Mouse (Mus musculus) fat pad, adult 2 months (tissue): ENCODE data around the gene Trpm6.
"Not testable (repeated sequence)": the region's sequence is repeated elsewhere in the genome, so short reads cannot be mapped to it uniquely, and the experiment has no call there.

ENCODE experiments used
- DNase-seq: peaks from one replicate; pipeline ENCODE4 v3.0.0-alpha.2; 2011; ENCODE audit warnings: low read depth, low spot score; ENCODE audit errors: extremely low read depth

The Trpm6 gene

DNA sequence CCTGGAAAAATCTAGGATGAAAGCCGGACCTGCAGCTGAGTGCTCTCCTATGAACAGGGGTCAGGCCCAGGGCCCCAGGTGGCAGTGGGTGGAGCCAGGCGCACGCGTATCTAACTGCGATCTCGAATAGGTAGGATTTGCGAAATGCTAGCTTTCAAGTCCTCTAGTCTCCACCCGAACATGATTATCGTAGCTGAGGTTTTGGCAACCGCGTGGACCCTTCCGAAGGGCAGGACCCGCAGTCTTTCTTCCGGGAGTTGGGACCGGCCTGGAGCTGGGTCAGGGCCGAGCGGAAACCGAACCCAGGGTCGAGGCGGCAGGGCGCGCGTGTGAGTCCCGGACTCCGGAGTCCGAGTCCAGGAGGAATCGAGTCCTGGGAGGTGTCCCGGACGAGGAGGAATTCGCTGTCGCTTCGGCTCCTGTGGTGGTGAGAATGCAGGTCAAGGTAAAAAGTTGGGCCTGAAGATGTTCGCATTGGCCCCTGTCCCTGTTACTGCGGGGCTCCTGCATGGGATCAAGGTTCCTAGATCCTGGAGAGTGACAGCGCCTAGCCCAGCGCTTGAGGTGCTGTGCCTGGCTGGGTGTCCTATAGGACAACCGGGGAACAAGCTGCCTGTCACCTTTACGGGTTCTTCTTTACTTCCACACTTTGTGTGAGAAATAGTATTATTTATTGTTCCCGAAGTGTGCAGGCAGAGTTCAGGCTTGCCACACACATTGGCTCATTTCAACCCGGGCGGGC lies at the start of gene Trpm6:
Trpm6 (plus strand) TSS at position 386 of the 742 bp plus-strand sequence.
- no peak for DNase-seq

DNA sequence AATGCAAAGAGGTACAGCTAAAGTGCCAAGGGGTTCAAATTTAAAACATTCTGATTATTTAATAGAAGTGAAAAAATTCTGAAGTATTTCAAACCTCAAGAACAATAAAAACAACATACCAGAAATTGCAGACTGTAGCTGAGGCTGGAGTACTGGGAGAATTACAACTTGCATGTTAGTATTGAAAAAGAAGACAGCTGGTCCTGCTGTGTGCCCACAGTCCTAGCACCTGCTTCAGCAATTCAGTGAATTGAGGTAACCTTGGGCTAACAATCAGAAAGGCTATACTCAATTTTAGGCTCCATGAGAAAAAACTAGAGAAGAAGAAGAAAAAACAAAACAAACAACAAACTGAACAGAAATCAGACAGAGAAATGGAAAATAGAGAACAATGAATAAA lies 41.7 kb upstream of the Trpm6 start:
- DNase-seq = no peak

DNA sequence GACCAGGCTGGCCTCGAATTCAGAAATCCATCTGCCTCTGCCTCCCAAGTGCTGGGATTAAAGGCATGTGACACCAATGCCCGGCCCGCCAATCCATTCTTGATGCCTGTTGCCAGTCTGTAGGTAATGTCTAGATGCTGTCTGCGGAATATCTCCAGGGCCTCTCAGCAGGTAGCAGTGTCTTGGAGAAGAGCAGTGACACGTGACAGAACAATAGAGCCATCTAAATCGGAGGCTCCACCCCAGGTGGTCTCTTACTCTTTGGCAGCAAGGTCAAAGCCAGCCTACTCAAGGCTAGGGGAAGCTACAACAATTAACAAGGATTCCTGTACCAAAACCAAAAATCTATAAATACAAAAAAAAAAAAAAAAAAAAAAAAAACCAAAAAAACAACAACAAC lies 38.9 kb upstream of the Trpm6 start:
- no peak for DNase-seq

DNA sequence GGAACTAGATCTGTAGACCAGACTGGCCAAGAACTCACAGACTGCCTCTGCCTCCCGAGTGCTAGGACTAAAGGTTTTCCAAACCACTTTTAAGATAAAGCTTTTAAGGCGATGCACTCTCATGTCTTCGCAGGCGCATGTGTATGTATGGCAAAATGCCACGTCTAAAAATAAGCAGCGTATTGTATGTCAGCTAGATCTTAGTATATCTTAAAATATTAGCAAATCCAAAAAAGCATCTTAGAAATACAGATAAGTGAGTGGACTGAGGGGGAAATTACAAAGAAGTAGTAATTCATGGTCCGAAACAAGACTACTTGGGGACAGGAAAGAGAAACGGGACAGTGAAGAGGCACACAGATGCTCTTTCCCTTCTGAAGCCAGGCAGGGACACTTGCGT lies 38.2 kb upstream of the Trpm6 start:
- no peak for DNase-seq

DNA sequence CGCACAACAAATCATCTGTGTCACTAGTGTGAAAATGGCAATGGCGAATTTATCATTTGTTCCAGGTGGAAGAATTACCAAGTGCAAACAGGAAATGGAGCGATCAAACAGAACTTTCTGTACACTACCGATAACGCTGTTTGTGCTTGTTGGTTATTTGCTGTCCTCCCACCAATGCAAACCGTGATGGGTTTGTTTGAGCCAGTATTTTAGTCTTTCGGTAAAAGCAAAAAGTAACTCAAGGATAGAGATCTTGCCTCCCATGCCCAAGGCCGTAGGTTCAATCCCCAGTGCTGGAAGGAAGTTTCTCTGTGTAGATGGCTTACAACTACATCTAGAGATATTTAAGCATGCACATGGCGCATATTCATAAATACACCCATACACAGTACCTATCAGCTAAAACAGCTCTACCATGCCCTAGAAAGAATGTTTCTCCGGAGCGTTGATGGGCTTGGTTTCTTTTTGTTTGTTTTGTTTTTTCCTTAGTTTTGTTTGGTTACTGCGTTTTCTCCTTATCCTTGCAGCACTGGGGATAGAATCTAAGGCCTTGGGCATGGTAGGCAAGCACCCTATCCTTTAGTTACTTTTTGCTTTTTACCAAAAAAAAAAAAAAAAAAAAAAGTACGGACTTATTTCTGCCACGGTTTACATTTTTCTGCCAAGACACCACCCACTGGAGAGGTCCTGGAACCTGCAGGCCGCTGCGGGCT lies 37.5 kb upstream of the Trpm6 start:
- DNase-seq = no peak

DNA sequence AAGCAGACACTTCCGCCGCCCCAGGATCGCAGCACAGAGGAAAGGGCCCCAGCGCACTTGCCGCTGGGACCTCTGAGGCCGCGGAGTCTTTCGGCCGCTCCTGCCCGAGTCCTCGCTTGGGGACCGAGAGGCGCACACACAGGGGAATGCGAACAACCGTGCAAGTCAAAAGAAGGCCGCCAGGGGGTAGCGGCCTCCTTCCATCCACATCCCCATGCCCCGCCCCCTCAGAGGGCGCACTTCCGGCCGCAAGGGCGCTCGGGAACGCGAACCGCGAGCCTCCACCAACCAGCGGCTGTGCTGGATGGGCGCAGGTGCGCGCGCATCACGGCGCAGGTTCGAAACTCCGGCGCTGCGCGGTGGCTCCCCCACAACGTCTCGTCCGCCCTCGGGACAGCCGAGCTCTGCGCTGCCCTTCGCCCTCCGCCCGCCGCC lies 36.9 kb upstream of the Trpm6 start, which contains the start of gene D030056L22Rik:
D030056L22Rik (plus strand) TSS at position 328 of the 435 bp plus-strand sequence.
- DNase-seq = peak; percentile 33

DNA sequence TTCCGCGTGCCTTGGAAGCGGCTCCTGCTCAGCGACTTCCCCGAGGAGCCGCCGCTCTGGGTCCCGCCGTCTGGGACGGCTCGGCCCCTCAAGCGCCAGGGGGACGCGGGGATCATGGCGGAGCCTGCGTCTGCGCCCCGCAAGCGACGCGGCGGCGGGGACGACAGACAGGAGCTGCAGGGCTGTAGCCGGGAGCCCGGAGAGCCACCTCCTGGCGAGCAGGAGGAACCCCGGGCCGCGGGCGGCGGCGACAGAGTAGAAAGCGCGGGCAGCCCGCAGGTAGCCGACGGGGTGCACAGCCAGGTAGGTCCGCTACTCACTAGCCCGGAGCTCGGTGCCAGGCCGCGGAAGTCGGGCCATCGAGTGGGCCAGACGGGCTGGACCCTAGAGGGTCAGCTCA lies 36.4 kb upstream of the Trpm6 start:
- not testable (repeated sequence) for DNase-seq

DNA sequence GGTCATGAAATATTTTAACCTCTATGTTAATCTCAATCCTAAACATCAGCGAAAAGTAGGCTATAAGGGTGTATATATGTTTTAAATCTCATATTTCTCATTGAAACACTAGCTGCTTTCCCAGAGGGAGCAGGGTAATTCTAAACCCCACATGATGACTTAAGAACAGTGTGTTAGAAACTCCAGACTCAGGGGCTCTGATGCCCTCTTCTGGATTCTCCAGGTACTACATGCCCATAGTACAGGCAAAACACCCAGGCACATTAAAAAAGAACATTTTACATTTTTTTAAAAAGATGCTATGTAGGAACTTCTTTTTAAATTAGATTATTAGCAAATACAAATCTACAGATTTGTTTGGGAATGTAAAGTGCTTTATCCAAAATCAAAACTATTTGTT lies 33.4 kb upstream of the Trpm6 start:
- no peak for DNase-seq

DNA sequence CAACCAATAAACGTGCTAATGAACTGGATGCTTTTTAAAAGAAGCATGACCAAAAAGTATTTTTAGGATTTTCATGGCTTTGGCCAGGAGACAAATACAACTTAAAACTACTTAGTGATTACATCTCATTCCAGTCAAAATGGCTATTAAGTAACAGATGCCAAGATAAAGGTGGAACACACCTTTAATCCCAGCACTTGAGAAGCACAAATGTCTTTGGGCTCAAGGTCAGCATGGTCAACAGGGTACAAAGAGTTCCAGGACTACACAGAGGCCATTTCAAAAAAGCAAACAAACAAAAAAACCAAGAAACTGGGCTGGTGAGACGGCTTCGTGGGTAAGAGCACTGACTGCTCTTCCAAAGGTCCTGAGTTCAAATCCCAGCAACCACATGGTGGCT lies 29.4 kb upstream of the Trpm6 start:
- peak; percentile 61 for DNase-seq

DNA sequence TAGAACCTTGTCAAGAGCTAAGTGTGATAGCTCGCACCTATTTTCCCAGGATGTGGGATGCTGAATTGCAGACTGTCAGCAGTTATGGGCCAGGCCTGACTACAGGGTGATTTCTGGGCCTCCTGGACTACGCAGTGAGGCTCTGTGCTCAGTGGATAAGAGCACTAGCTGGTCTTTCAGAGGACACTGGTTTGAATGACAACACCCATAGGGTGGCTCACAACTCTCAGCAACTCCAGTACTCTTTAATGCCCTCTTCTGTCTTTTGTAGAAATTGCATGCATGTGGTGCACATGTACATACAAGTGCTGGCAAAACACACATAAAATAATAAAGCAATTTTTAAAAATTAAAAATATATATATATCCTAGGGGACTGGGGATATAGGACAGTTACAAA lies 24.6 kb upstream of the Trpm6 start:
- DNase-seq = no peak

DNA sequence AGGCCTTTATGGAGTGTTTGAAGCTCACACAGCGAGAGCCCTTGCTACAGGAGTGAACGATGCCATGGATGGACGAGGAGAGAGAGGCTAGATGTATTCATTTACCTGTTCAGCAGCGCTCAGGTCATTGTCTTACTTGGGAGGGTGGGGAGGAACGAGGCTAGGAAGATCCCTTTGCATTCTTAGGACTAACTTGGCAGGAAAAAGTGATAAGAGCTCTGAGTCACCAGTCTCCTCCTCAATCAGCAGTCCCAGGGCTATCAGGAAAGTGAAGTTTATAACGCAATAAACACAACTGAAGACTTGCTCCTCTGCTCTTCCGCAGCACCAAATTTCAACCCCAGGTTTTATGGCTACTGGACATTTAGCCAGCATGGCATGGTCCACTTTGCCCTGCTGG lies 19.5 kb upstream of the Trpm6 start:
- DNase-seq = no peak

DNA sequence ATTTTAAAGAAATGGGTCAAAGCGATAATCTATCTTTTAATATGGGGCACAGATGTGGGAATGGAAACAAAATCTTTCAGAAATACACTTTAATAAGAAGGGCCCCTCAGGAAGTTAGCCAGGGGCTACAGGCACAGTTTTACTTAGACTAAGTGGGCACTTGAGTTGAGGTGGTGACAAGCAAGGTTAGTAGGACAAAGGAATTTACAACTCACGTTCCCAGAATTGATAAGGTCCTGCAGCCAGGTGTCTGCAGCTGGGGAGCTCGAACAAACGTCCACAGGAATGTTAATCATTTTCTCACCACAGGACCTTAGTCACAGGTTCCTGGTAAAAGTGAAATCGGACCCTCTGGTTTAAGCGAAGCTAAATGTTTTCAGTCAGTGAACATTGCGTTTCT lies 18.7 kb upstream of the Trpm6 start:
- DNase-seq = no peak

DNA sequence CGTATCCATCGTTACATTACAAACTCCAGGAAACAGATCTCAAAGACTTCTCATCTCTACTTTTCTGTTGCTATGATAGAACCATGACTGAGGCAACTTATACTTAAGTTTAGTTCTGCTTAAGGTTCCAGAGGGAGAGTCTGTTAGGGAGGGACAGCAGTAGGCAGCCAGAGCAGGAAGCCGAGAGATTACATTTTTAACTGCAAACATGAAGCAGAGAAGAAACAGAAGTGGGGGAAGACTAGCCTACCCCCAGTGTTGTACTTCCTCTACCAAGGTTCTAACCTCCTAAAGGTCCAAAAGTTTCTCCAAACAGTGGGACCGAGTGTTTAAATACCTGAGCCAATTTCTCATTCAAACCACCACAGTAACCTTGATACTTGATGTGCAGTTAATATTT lies 13.9 kb upstream of the Trpm6 start:
- no peak for DNase-seq

DNA sequence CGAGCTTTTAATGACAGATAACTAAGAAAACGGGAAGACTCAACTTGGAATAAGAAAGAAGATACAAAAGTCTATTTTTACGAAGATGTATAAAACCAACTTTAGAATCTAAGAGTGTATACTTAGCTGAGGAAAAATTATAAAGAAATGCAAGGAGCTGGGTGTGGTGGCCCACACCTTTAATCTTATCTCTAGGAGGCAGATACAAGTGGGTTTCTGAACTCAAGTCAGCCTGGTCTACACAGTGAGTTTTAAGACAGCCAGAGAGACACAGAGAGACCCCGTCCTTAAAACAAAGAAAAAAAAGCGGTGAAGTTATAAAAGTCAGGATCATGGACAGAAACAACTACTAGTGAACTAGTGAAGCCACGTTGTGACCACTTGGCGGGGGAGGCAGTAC lies 10.6 kb upstream of the Trpm6 start:
- DNase-seq = no peak

DNA sequence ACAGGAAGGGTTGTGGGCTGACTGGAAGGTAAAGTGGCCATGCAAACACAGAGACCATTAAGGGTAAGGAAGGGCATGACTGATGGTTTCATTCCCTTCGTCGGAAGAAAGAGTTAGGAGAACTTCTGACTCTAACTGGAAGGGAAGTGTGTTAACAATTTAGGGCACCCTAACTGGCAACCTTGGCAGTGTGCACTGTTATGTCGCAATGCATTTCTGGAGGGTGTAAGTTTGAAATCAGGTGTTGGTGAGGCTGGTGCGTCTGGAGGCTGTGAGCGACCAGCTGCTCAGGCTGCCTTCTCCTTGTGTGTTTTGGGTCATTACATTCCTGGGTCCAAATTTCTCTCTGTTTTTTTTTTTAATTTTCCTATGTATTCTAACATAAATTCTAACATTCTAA lies 5.8 kb upstream of the Trpm6 start:
- no peak for DNase-seq

DNA sequence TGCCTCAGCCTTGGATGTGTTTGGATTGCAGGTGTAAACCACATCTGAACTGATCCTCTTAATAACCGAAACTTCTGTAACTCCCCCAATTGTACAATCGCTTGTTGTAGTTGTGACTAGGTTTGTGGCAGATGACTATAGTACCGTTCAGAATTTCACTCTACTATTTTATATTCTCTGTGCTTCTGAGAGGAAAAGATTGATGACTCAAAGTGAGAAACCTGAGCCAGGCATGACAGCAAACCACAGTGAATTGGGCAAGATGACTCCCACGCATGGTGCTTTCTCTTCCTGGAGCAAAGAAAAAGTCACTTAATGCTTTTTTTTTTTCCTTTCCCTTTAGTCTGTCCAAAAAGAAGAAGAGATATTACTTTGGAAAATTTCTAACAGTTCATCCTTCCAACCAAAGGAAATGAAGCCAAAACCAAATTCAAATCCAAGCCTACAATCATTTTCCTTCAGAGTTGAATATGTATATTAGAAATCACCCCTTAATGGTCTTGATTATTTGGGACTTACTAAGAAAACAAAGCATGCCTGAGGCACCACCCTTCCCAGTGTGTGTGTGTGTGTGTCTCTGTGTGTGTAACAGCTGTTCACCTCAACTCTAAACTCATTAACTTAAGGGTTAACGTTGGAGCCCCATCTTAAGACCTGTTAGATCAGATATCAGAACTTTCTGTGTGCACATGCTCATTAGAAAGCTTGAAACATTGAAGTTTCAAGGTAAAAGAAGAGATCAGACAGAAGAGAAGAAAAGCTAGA lies 3.0 kb upstream of the Trpm6 start:
- peak; percentile 61 for DNase-seq

DNA sequence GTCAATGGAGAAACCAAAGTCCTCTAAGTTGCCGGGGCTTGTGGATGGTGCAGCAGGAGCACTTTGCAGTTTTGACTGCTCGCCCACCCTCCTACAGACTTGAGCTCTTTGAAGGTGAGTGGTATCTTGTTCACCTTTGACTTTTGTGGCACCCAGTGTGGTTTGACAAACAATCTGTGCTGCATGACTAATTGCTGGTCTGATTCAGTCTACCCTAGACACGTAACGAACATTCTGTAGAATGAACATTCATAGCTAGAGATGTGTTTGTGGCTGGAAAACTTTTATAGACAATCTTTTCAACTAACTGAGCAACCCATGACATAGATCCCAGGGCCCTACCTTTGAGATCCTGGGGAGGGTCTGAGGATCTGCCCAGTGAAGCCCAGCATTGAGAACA lies 2.4 kb upstream of the Trpm6 start:
- DNase-seq = no peak

DNA sequence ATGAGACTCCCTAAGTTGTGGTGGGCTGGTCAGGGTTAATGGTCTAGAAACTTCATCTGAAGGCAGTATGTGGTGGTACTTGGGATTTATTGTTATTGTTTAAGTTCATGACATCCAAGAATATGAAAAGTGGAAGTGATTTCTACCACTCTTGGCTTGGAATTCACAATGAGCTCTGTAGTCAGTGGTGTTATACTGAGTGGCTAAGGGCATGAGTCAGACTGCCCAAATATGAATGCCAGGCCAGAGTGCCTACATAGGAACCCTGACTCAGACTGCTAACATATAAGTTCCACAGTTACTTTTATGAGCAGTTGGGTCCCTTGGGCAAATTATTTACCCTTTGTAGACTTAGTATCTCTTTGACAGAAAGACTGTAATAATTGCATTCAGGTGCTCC lies 7.4 kb downstream of the Trpm6 start:
- no peak for DNase-seq

DNA sequence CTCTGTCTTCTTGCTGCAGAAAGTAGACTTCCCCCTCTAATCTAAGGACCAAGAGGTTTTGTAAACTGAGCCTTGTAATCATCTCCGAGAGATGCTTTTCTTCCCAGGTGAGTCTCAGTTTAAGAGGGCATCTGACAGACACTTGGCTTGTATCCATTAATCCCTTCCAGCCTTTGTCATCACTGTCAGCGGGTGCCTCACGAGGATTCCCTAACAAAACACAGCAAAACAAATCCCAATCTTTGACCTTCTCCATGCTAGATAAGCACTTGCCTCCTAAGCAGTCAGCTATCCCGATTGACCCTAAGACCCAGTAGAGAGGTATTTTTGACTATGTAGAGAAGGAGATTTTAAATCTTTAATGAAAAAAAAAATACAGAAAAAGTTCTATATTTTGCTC lies 7.9 kb downstream of the Trpm6 start:
- no peak for DNase-seq

DNA sequence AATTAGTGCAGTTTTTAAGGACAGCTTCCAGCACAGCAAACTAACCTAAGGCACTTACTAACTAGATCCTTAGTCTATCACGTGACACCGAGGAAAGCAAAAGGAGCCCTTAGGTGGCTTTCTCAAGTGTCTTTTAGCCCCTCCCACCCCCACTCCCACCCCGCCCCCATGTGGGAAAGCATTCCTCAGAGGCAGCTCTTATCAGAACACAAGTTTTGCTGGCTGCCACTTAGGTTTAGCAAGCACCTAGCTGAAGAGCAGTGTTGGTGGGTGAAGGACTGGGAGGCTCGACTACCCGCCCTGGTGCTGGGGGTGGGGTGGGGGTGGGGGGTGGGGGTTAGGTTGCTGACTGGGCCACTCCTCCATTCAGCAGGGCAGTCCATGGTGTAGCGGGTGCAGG lies 8.5 kb downstream of the Trpm6 start:
- no peak for DNase-seq

DNA sequence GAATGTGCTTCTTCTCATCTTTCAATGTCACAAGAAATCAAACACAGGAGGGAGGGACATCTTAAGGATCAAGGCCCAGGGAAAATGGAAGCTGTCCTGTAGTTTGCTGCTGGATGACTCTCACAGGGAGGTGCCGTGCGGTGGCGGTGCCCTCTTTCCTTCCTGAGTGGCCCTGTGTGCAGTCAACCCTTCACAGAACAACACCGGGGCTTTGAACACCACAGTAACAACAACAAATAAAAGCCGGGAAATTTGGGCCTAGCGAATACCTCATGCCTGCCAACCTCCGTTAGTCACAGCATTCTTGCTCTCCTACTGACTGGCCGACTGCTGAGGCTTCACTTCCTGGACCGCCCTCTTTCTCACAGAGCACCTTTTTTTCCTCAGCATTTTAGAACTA lies 9.1 kb downstream of the Trpm6 start:
- DNase-seq = no peak

DNA sequence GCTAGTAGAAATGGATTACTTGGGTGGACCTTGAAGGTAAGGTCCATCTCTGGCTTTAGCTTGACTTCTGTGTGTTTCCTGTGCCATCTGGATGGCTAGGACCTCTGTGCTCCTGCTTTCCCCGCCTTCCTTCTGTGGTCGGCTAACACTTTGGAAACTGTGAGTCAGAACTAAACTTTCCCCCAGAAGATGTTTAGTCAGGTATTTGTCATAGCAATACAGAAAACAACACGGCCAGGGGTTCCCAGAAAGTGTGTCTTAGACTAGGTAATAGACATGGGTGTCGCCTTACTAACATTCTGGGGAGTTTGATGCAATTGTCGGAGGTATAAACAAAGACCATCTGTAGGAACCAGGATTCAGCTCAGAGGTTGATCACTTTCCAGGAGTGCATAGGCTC lies 16.6 kb downstream of the Trpm6 start:
- DNase-seq = no peak
